Mouse (Mus musculus): ENCODE measurements around the gene Mrps17. TPM values are rescaled to one million over a fixed set of nuclear protein-coding genes. Genes with fewer than 3 reads are reported as not detected.

Mrps17 gene
- polyA plus RNA-seq, 1 experiment from 2014 or later, result 201 TPM

GRCm38 (mm10) chr5:129726784-129727183, 11.5 kb downstream of the Mrps17 start:
- Histone ChIP-seq H3K27me3 (ENCODE audit: control insufficient read depth, insufficient read depth, low read length) (no peaks in the 10 kb centered on the region), H3K9ac (ENCODE audit: low read depth, low read length) (no peak overlapping the region), H3K4me3 (ENCODE audit: low read length) (no peak overlapping the region), H3K36me3 (ENCODE audit: control insufficient read depth, insufficient read depth, low read length) (no peaks in the 10 kb centered on the region), H3K4me1 (ENCODE audit: control insufficient read depth, insufficient read depth, low read length) (peaks cover 29% of the 10 kb centered on the region), H3K27ac (ENCODE audit: low read depth, low read length) (no peak overlapping the region), H3K4me2 (replicated peaks; ENCODE audit: low read depth, low read length) (peak overlapping the region; percentile 42; the same call in 1 of the 2 replicates), H3K9me3 (ENCODE audit: control insufficient read depth, low read length) (no peaks in the 10 kb centered on the region)
- 66% methylated on average over 3 of the region's 3 CpGs for WGBS
- no peak for ATAC-seq (ENCODE audit: low FRiP score, low TSS enrichment)

- WGBS, result 28% methylated on average over 11 of the region's 11 CpGs
- H3K4me3 ChIP-seq (ENCODE audit: low read length), result no peak overlapping the region
- H3K4me2 ChIP-seq (replicated peaks; ENCODE audit: low read depth, low read length), result peak overlapping the region; percentile 11; the same call in 1 of the 2 replicates
- H3K36me3 ChIP-seq (ENCODE audit: control insufficient read depth, insufficient read depth, low read length), result no peaks in the 10 kb centered on the region
- H3K27me3 ChIP-seq (ENCODE audit: control insufficient read depth, insufficient read depth, low read length), result no peaks in the 10 kb centered on the region
- peak overlapping the region; percentile 4; the same call in 1 of the 2 replicates for H3K27ac ChIP-seq (ENCODE audit: low read depth, low read length)
- peaks cover 25% of the 10 kb centered on the region for H3K4me1 ChIP-seq (ENCODE audit: control insufficient read depth, insufficient read depth, low read length)
- no peak overlapping the region for H3K9ac ChIP-seq (ENCODE audit: low read depth, low read length)
- ATAC-seq (ENCODE audit: low FRiP score, low TSS enrichment), result no peak
- H3K9me3 ChIP-seq (ENCODE audit: control insufficient read depth, low read length), result no peaks in the 10 kb centered on the region
Observed at GRCm38 (mm10) chr5:129729286-129729685, 14.0 kb downstream of the Mrps17 start.

GRCm38 (mm10) chr5:129730344-129730743, 15.0 kb downstream of the Mrps17 start:
- Histone ChIP-seq H3K9me3 (ENCODE audit: control insufficient read depth, low read length) (no peaks in the 10 kb centered on the region), H3K4me3 (ENCODE audit: low read length) (no peak overlapping the region), H3K9ac (ENCODE audit: low read depth, low read length) (0 out of 2 replicates have a peak overlapping the region, but pooled peaks have one; percentile 7), H3K27ac (ENCODE audit: low read depth, low read length) (peak overlapping the region; percentile 4; the same call in 1 of the 2 replicates), H3K27me3 (ENCODE audit: control insufficient read depth, insufficient read depth, low read length) (no peaks in the 10 kb centered on the region), H3K36me3 (ENCODE audit: control insufficient read depth, insufficient read depth, low read length) (no peaks in the 10 kb centered on the region), H3K4me1 (ENCODE audit: control insufficient read depth, insufficient read depth, low read length) (peaks cover 22% of the 10 kb centered on the region), H3K4me2 (replicated peaks; ENCODE audit: low read depth, low read length) (no peak overlapping the region)
- 63% methylated on average over 11 of the region's 11 CpGs for WGBS
- peak; percentile 28; the same call in 1 of the 2 replicates for ATAC-seq (ENCODE audit: low FRiP score, low TSS enrichment)

GRCm38 (mm10) chr5:129731021-129731420, 15.7 kb downstream of the Mrps17 start:
- Histone ChIP-seq H3K9me3 (ENCODE audit: control insufficient read depth, low read length) (no peaks in the 10 kb centered on the region), H3K36me3 (ENCODE audit: control insufficient read depth, insufficient read depth, low read length) (no peaks in the 10 kb centered on the region), H3K4me2 (replicated peaks; ENCODE audit: low read depth, low read length) (no peak overlapping the region), H3K9ac (ENCODE audit: low read depth, low read length) (no peak overlapping the region), H3K27me3 (ENCODE audit: control insufficient read depth, insufficient read depth, low read length) (no peaks in the 10 kb centered on the region), H3K4me1 (ENCODE audit: control insufficient read depth, insufficient read depth, low read length) (peaks cover 22% of the 10 kb centered on the region), H3K27ac (ENCODE audit: low read depth, low read length) (no peak overlapping the region), H3K4me3 (ENCODE audit: low read length) (no peak overlapping the region)
- WGBS, result 74% methylated on average over 5 of the region's 5 CpGs
- no peak for ATAC-seq (ENCODE audit: low FRiP score, low TSS enrichment)

GRCm38 (mm10) chr5:129740976-129741375, 25.7 kb downstream of the Mrps17 start:
- H3K27ac ChIP-seq (ENCODE audit: low read depth, low read length), result no peak overlapping the region
- H3K36me3 ChIP-seq (ENCODE audit: control insufficient read depth, insufficient read depth, low read length), result peaks cover 22% of the 10 kb centered on the region
- ATAC-seq (ENCODE audit: low FRiP score, low TSS enrichment), result no peak
- H3K4me3 ChIP-seq (ENCODE audit: low read length), result no peak overlapping the region
- WGBS, result 86% methylated on average over 1 of the region's 1 CpGs
- no peak overlapping the region for H3K9ac ChIP-seq (ENCODE audit: low read depth, low read length)
- no peaks in the 10 kb centered on the region for H3K27me3 ChIP-seq (ENCODE audit: control insufficient read depth, insufficient read depth, low read length)
- no peaks in the 10 kb centered on the region for H3K4me1 ChIP-seq (ENCODE audit: control insufficient read depth, insufficient read depth, low read length)
- no peaks in the 10 kb centered on the region for H3K9me3 ChIP-seq (ENCODE audit: control insufficient read depth, low read length)
- no peak overlapping the region for H3K4me2 ChIP-seq (replicated peaks; ENCODE audit: low read depth, low read length)

GRCm38 (mm10) chr5:129742903-129743488, 27.7 kb downstream of the Mrps17 start:
- H3K9me3 ChIP-seq (ENCODE audit: control insufficient read depth, low read length), result no peaks in the 10 kb centered on the region
- no peaks in the 10 kb centered on the region for H3K27me3 ChIP-seq (ENCODE audit: control insufficient read depth, insufficient read depth, low read length)
- 88% methylated on average over 7 of the region's 7 CpGs for WGBS
- no peak overlapping the region for H3K4me2 ChIP-seq (replicated peaks; ENCODE audit: low read depth, low read length)
- no peak overlapping the region for H3K27ac ChIP-seq (ENCODE audit: low read depth, low read length)
- peaks cover 38% of the 10 kb centered on the region for H3K36me3 ChIP-seq (ENCODE audit: control insufficient read depth, insufficient read depth, low read length)
- no peak overlapping the region for H3K4me3 ChIP-seq (ENCODE audit: low read length)
- no peak for ATAC-seq (ENCODE audit: low FRiP score, low TSS enrichment)
- no peak overlapping the region for H3K9ac ChIP-seq (ENCODE audit: low read depth, low read length)
- H3K4me1 ChIP-seq (ENCODE audit: control insufficient read depth, insufficient read depth, low read length), result no peaks in the 10 kb centered on the region

GRCm38 (mm10) chr5:129744050-129744449, 28.8 kb downstream of the Mrps17 start:
- no peaks in the 10 kb centered on the region for H3K4me1 ChIP-seq (ENCODE audit: control insufficient read depth, insufficient read depth, low read length)
- peaks cover 42% of the 10 kb centered on the region for H3K36me3 ChIP-seq (ENCODE audit: control insufficient read depth, insufficient read depth, low read length)
- WGBS, result 83% methylated on average over 6 of the region's 6 CpGs
- no peak for ATAC-seq (ENCODE audit: low FRiP score, low TSS enrichment)
- no peak overlapping the region for H3K4me3 ChIP-seq (ENCODE audit: low read length)
- H3K4me2 ChIP-seq (replicated peaks; ENCODE audit: low read depth, low read length), result no peak overlapping the region
- no peaks in the 10 kb centered on the region for H3K9me3 ChIP-seq (ENCODE audit: control insufficient read depth, low read length)
- H3K9ac ChIP-seq (ENCODE audit: low read depth, low read length), result no peak overlapping the region
- no peak overlapping the region for H3K27ac ChIP-seq (ENCODE audit: low read depth, low read length)
- H3K27me3 ChIP-seq (ENCODE audit: control insufficient read depth, insufficient read depth, low read length), result no peaks in the 10 kb centered on the region

GRCm38 (mm10) chr5:129756886-129757285, 41.6 kb downstream of the Mrps17 start:
- ATAC-seq (ENCODE audit: low FRiP score, low TSS enrichment), result no peak
- no peaks in the 10 kb centered on the region for H3K27me3 ChIP-seq (ENCODE audit: control insufficient read depth, insufficient read depth, low read length)
- 93% methylated on average over 20 of the region's 20 CpGs for WGBS
- H3K27ac ChIP-seq (ENCODE audit: low read depth, low read length), result no peak overlapping the region
- H3K36me3 ChIP-seq (ENCODE audit: control insufficient read depth, insufficient read depth, low read length), result peaks cover 32% of the 10 kb centered on the region
- H3K4me2 ChIP-seq (replicated peaks; ENCODE audit: low read depth, low read length), result no peak overlapping the region
- H3K9ac ChIP-seq (ENCODE audit: low read depth, low read length), result no peak overlapping the region
- no peak overlapping the region for H3K4me3 ChIP-seq (ENCODE audit: low read length)
- no peaks in the 10 kb centered on the region; the same call in 1 of the 2 replicates for H3K4me1 ChIP-seq (ENCODE audit: control insufficient read depth, insufficient read depth, low read length)
- H3K9me3 ChIP-seq (ENCODE audit: control insufficient read depth, low read length), result no peaks in the 10 kb centered on the region

GRCm38 (mm10) chr5:129759929-129760480, 44.7 kb downstream of the Mrps17 start:
- Histone ChIP-seq H3K27ac (ENCODE audit: low read depth, low read length) (peak overlapping the region; percentile 65; the same call in 1 of the 2 replicates), H3K4me2 (replicated peaks; ENCODE audit: low read depth, low read length) (no peak overlapping the region), H3K4me3 (ENCODE audit: low read length) (no peak overlapping the region), H3K27me3 (ENCODE audit: control insufficient read depth, insufficient read depth, low read length) (no peaks in the 10 kb centered on the region), H3K4me1 (ENCODE audit: control insufficient read depth, insufficient read depth, low read length) (no peaks in the 10 kb centered on the region; the same call in 1 of the 2 replicates), H3K9ac (ENCODE audit: low read depth, low read length) (no peak overlapping the region), H3K9me3 (ENCODE audit: control insufficient read depth, low read length) (no peaks in the 10 kb centered on the region), H3K36me3 (ENCODE audit: control insufficient read depth, insufficient read depth, low read length) (peaks cover 14% of the 10 kb centered on the region)
- 72% methylated on average over 13 of the region's 13 CpGs for WGBS
- ATAC-seq (ENCODE audit: low FRiP score, low TSS enrichment), result no peak
